Mouse (Mus musculus) cerebellum, postnatal 10 days (tissue): ENCODE measurements at regions not wholly inside any gene's neighbourhood (a gene's known extent, or its start where the extent isn't known, plus 50 kb on each side); places are given as distances from the start of the nearest gene placed in this dataset.

ENCODE experiments used
- DNase-seq, 2 experiments: peaks; one replicate each; pipeline ENCODE4 v3.0.0; 2021; ENCODE audit warnings: mixed read lengths in 2 of 2

GRCm38 (mm10) chr4:35417866-35418265 is 191.9 kb upstream of the C9orf72 start:
- peak; percentile 77 to 83 for DNase-seq

DNA sequence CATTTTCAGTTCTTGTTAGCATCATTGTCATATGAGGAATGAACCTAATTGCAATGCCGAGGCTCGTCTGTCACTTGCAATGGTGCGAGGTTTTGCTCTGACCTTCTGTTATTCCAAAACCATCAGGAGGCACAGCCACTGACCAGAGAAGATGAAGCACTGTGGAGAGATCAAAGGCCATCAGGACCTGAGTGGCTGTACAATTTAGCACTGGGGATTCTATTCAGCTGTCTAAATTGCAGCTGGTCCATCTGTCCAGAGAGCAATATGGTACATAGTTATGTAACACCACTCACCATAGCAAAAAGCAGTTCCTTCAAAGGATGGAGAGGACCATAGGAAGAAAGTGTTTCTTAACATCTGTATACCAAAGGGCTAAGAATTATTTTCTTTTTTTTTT is 187.5 kb upstream of the C9orf72 start:
- DNase-seq, result no peak

- DNase-seq, result no peak
These were observed 179.5 kb upstream of the C9orf72 start for GRCm38 (mm10) chr4:35405301-35406006.

DNA sequence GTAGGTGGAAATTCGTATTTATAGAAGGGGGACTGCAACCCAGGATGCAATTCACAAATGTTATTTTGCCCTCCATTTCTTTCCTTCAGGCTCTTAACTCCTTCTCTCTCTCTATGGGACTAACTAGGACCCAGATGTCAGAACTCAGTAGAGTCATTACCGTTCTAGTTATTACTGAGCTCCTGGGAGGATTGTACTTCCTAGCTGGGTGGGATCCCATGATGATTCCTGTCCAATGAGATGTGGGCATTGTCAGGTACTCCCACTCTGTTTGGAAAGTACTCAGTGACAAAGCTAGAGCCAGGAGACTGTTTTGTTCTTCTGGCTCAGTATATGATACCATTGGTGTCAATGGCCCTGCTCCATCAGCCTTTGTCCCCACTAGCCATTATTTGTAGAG is 178.1 kb upstream of the C9orf72 start:
- DNase-seq, result no peak

DNA sequence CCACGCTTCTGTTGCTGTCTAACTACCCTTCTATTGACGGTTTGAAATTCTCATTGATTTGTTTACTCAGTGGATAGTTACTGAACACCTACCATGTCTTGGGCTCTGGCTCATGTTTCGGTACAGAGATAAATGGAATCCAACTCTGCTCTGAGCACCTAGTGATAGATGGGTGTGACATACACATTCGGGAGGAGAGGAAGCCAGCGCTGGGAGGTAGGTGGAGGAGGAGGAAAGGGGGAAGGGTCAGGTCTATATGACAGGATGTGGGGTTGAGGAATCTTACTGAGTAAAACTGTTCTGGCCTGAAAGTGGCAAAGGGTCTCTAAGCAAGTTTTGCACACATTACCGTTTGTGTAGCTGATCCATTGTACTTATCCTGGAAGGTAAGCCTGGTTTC is 177.6 kb upstream of the C9orf72 start:
- no peak for DNase-seq

GRCm38 (mm10) chr4:35402376-35403133 is 176.6 kb upstream of the C9orf72 start:
- DNase-seq, result peak; percentile 56 to 58

- no peak for DNase-seq
These were observed 175.8 kb upstream of the C9orf72 start for GRCm38 (mm10) chr4:35401783-35402182.

GRCm38 (mm10) chr4:35400511-35400910 is 174.5 kb upstream of the C9orf72 start:
- DNase-seq, result peak; percentile 21 to 40

DNA sequence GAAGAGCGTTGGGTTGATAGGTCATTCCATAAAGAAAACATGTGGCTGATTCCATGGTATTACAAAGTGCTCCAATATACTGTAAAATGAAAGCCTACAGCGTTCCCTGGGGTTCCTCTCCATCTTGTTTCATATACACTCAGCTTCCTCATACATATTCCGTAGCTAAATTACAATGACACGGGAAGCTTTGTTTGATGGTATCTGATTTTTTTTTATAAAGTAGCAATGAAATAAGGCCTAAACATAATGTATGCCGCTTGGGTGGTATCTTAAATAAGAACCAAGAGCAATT is 169.6 kb upstream of the C9orf72 start:
- no peak for DNase-seq

GRCm38 (mm10) chr4:35394821-35395582 is 169.0 kb upstream of the C9orf72 start:
- no peak for DNase-seq

DNA sequence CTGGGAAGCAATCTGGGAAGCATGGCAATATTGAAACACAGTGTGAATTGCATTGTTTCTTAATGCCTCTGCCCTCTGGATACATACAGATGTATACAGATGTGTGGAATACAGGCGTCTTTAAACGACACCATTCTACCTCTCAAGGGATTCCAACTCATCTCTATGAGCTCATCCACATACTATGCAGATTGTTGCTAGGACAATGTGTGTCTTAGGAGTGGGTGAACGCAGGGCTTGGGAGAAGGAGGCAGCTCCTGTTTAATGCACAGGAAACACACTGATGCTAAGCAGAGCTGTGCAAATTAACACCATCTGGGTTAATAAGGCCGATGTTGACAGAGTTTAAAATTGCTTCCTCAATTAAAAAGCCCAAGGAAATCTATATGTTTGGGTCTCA is 149.8 kb upstream of the C9orf72 start:
- DNase-seq, result no peak

DNA sequence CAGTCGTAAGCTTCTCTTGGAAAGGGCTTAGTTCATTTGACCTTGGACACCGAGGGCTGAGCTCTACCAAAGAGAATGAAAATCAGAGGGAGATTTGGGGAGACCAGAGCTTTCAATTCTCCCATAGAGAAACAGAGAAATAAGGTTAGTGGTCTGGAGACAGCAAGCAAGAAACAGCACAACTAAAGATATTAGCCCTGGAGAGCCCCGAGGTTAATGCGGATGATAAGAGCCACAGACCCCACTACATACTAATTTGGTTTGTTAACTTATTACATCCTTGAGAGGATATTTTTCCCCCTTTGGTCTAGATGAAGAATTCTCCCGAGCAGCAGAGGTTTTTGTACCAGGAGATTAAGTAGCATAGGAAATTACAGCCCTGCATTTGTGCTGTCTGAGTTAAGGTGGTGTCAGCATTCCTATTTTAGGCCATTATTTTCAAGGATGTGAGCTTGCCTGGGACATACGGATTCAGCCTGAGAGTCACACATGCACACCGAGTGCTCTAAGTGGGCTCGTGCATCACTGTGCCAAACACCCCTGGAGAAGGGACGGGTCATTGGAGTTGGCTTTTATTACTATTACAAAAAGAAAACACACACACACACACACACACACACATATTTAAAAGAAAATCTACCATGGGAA is 147.4 kb upstream of the C9orf72 start:
- DNase-seq, result no peak

DNA sequence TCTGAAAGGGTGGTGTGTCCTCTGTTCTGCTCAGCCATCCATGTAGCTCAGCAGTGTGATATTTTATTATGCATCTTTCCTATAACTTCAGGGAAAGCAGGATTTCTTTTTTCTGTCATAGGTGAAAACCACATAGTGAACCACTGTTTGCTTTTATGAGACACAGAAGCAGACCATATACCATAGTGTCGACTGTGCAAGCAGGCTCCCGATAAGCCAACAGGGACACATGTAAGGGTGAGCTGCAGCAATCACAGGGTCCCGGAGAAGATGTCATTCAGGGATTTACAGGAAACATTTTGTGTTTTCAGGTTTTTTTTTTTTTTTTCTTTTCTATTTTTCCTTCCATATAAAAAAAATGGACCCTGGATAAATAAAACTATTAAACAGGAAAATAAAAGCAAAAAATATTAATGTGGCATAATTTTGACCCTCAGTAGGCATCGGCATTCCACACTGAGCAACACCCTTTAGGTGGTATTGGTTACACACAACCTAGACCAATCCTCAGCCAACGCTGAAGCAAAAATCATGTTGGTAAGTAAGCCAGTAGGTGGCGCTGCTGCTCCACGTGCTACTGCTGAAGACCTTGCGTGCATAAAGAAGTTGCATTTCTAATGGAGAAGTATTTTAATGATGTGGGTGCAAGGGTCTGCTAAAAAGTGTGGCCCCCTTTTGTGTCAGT is 146.7 kb upstream of the C9orf72 start:
- DNase-seq, result peak; percentile 92 to 94

- DNase-seq, result peak; percentile 84 to 90
These were observed 138.2 kb upstream of the C9orf72 start for GRCm38 (mm10) chr4:35364161-35364560.

GRCm38 (mm10) chr4:35362176-35362575 is 136.2 kb upstream of the C9orf72 start:
- peak; percentile 38 to 63 for DNase-seq

DNA sequence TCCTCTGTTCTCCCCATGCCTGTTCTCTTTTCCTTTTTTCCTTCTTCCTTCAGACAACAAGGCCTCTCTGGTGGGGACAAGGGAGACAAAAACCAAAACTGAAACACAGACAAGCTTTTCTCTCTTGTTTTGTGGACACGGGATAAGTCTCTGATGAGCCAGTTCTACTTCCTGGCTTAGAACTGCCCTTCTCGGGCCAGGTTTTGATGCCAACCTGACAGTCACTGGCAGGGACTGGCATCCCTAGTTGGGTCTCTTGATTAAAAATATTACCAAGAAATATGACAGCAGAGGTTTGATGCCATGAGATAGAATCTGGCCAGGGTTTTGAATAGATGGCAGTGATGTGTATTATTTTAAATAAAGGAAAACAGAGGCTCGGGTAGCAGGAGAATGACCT is 133.4 kb upstream of the C9orf72 start:
- DNase-seq, result peak; percentile 74 to 77

DNA sequence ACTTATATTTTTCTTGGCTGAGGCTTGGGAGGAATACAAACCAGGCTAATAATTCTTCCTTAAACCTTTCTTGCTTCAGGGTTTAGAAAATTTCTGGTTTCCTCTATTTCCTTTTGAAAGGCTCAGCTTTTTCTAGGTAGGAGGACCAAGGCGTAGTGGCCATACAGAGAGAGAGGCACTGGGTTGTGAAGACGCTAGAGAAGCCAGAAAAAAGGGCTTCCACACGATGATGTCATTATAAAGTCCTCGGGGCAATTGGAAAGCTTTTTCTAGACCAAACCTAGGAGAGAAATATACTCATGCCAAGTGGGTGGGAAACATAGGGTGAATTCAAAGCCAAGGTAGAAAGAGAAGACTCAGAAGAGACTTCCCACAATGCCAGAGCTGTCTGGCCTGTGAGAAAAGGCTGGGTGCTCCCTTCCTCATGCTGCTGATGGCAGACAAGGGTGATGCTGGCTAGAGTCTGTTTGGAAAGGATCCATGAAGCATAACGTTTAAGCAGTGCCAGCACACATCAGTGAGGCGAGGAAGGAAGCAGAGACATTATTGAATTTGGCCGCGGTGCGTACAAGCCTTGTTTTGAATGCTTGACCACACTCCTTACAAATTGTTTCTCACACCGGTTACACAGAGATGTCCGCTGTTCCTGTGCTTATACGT is 131.1 kb upstream of the C9orf72 start:
- peak; percentile 69 to 75 for DNase-seq

GRCm38 (mm10) chr4:35356051-35356450 is 130.1 kb upstream of the C9orf72 start:
- DNase-seq, result no peak

DNA sequence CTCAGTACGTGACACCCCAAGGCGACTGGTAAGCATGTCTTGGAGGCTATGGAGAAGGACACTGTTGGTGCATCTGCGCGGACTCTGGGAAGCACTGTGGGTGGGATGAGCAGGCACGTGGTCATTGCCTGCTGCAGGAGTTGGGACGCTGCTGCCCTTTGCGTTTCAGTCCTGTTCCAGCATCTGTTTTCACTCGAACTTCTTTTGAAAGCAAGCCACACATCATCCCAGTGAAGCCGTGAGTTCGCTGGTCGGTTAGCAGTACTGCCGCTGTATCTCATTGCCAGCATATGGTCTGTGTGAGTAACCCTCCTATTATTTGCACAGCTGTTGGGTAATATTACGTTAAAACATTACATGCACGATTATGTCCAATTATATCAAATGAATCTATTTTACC is 128.1 kb upstream of the C9orf72 start:
- DNase-seq, result peak in 1 of 2 experiments; percentile 12

GRCm38 (mm10) chr4:35352606-35353005 is 126.6 kb upstream of the C9orf72 start:
- no peak for DNase-seq

DNA sequence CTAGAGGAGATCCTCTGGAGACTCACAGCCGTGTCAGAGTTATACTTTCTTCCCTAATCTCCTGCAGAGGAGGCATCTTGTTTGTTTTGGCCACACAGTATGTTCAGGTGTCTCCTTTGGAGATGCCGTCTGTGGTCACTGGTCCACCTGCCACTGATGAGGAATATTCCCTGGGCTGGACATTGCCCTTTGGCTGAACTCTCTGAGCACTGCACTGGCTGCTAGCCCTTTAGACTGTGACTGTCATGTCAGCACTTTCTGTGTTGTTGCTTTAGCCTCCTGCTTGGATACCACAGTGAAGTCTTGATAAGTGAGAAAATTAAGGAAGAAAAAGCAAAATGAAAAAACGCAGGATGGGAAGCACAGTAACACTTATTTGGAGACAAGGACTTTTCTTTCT is 124.5 kb upstream of the C9orf72 start:
- DNase-seq, result peak; percentile 54 to 62

GRCm38 (mm10) chr4:35347609-35348008 is 121.6 kb upstream of the C9orf72 start:
- DNase-seq, result no peak
